Mouse (Mus musculus) mature B cell (primary cell): ENCODE data around the gene Map2k2.
"Not testable (repeated sequence)": the region's sequence is repeated elsewhere in the genome, so short reads cannot be mapped to it uniquely, and the experiment has no call there.

Source experiments
- in situ Hi-C: fragments of 300-500 bp; cut with MboI; formaldehyde crosslinking; loops from 2 replicates; pipeline ENCODE4 v1.14.3; 2019

Gene Map2k2

DNA sequence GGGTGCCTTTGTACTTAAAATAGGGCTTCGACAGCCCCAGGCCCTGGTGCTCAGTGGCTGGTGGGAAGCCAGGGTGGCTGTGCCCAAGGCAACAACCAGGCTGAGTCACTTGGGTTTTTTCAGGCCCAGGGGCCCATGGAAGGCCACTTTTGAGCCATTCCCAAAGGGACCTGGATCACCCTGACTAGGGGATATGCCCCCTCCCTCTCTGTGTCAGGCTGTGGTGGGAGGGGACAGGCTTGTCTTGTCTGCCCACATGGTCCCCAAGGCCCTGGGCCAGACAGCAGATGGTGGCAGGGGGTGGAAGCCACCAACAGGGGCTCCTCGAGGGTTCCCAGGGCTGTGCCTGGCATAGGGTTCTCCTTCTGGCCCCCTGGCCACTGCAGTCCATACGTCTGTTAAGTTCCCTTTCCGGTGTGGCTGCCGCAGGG is 36.9 kb downstream of the Map2k2 start:
- in situ Hi-C loops: no loop called here

DNA sequence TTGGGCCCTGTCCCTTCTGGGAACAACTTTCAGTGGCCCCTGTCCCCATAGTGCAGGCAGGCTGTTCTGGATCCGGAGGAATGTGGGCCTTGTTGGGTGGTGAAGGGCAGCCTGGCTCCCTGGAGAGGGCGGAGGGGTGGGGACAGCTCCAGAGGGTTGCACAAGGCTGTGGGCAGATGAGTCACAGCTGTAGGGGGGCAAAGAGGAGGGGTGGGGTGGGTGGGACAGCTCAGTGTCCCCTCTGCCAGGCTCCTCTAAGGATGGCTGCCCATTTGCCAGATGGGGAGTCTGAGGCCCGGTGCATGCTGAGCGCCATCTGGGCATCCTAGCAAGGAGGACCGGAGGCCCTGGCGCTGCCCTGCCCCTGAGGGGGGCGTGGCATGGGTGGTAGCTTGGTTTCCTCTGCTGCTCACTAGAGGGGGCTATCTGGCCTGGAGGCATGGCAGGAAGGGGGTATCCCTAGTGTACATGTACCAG is 37.5 kb downstream of the Map2k2 start:
- in situ Hi-C loops: no loop called here

DNA sequence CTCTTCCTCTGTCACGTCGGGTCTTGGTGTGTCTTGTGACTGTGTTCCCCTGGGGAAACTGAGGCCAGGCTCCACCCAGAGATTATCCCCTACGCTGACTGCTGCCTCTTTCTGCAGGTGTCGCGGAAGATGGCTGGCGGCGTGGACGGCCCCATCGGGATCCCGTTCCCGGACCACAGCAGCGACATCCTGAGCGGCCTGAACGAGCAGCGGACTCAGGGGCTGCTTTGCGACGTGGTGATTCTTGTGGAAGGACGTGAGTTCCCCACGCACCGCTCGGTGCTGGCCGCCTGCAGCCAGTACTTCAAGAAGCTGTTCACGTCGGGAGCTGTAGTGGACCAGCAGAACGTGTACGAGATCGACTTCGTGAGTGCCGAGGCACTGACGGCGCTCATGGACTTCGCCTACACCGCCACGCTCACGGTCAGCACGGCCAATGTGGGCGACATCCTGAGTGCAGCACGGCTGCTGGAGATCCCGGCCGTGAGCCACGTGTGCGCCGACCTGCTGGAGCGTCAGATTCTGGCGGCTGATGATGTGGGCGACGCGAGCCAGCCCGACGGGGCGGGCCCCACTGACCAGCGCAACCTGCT is 38.2 kb downstream of the Map2k2 start:
- in situ Hi-C loops: no loop called here

DNA sequence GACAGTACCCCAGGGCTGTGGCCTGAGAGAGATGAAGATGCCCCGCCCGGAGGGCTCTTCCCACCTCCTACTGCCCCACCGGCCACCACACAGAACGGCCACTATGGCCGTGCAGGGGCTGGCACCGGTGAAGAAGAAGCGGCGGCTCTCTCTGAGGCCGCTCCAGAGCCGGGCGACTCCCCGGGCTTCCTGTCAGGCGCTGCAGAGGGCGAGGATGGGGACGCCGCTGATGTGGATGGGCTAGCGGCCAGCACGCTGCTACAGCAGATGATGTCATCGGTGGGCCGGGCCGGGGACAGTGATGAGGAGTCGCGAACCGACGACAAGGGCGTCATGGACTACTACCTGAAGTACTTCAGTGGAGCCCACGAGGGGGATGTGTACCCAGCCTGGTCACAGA is 39.0 kb downstream of the Map2k2 start:
- in situ Hi-C loops: no loop called here

- in situ Hi-C loops: no loop called here
Measured at GRCm38 (mm10) chr10:81145307-81145706, 39.6 kb downstream of the Map2k2 start.

DNA sequence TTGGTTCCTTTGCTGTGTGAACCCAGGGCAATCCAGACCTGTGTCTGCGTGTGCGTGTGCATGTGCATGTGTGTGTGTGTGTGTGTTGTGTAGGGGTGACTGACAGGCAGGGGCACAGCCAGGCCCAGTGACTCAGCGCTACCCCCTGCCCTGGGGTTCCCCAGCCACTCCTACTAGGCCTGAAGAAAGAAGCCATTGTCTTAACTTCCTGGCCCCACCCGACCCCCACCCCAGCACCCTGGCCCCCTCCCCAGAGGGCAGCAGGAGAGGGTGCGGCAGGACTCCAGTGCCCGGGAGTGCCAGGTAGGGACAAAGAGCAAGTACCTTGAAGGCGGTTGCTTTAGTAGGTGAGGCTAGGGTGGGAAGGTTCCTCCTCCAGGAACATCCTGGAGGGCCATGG is 40.1 kb downstream of the Map2k2 start:
- in situ Hi-C loops: no loop called here

GRCm38 (mm10) chr10:81146296-81146695 is 40.6 kb downstream of the Map2k2 start:
- in situ Hi-C loops: no loop called here

- in situ Hi-C loops: no loop called here
Measured at GRCm38 (mm10) chr10:81151261-81151660, 45.5 kb downstream of the Map2k2 start.

- in situ Hi-C loops: no loop called here
Measured at GRCm38 (mm10) chr10:81152609-81153008, 46.9 kb downstream of the Map2k2 start.

- in situ Hi-C loops: no loop called here
Measured at GRCm38 (mm10) chr10:81154313-81154712, 48.6 kb downstream of the Map2k2 start.

GRCm38 (mm10) chr10:81154736-81155135 is 49.0 kb downstream of the Map2k2 start:
- in situ Hi-C loops: no loop called here

DNA sequence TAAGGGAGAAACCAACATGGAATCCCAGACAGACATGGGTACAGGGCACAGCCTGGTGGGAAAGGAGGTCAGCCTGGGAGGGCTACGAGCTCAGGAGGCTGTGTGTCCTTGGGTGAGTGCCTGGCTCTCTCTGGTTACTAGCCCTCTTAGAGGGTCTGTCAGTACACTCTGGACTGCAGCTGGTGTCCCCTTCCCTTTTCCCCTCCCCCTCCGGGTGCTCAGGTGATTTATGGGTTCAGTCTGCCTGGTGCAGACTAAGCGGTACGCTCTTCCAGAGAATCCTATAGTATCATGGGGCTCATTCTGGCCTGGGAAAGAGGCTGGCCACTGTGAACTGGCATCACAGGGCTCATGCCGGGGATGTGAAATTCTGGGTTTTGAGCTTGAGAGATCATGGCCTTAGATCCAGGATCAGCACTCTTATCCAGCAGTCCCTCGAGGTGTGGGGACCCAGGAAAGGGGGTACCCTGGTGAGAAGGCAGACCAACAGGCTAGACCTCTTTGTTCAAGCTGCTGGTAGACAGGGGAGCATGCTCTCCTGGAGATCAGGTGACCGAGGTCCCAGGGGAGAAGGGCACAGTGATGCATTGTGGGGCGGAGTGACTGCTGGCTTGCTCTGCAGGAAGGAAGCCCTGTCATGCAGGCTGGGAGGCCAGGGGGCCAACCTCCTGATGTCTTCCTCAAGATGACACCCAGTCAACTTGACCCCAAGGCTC is 56.0 kb downstream of the Map2k2 start:
- in situ Hi-C loops: no loop called here

DNA sequence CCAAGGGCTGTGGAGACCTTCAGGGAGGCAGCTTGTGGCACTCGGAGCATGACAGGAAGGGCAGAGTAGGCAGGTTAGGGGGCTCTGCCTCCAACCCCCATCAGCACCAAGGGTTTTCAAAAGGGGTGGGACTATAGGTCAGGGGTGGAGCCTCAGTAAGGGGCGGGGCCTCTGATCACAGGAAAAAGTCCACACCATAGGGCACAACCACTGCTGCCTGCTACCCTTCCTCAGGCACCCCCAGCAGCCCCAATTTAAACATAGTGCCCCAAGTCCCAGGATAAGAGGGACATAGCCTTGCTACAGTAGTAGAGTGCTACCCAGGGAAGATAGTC is 56.6 kb downstream of the Map2k2 start:
- in situ Hi-C loops: no loop called here

DNA sequence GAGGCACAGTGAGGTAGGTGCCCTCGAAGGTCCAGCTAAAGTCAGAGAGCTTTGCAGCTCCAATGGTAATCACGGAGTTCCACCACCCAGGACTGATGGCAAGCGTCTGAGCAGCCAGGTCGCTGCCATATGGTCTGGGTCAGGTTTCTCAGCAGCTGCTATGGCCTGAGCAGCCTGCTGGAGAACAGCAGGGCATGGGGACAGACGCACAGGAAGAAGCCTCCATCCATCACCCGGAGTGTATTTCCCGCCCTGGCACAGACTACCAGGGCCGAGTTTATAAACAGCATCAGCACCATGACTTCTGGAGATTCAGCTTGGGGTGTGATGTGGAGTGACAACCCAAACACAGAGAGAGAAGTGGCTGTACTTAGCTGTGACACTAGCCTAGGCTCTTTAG is 59.4 kb downstream of the Map2k2 start:
- in situ Hi-C loops: no loop called here

DNA sequence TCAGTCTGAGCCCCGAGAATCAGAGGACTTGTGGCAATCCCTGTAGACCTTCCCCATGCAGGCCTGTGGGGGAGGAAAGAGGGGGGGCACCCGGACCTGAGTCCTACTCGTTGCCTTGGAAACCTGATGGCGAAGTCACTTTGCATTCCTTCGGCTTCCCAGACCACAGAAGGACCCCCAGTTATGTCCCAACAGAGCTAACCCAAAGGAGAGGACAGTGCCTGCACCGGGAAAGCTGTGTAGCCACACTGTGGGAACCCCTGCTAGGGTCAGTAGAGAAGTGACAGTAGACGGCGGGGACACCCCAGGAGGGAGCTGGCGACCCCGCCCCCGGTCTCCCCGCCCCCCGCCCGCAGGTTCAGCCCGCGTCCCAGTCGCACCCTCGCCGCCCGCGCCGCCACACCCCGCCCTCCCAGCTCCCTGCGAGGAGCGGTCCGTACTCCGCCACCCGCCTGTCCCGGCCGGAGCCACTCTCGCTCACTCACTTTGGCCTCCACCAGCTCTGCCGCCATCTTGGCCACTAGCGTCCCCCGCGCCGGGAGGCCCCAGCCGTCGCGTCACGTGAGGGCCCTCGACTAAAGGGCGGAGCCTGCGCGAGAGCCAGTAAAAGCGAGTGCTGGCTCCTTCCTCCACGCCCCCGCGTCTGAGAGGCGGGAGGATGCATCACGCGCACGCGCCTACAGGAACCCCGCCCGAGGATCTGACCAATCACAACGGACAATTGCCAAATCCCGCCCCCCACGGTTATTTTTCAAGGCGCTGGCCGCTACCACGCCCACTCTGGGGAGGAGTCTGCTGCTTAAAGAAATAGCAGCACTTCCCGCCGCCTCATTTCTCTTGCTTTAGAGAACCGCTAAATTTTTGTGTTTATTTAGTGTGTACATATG is 61.7 kb downstream of the Map2k2 start, which contains the start of gene Pias4:
TSS of gene Pias4 (minus strand) at position 724 of the 887 bp plus-strand sequence.
- in situ Hi-C loops: no loop called here

- in situ Hi-C loops: no loop called here
Measured at GRCm38 (mm10) chr10:81168087-81168431, 62.3 kb downstream of the Map2k2 start.

GRCm38 (mm10) chr10:81168521-81169244 is 63.0 kb downstream of the Map2k2 start:
- in situ Hi-C loops: no loop called here

- in situ Hi-C loops: not testable (repeated sequence)
Measured at GRCm38 (mm10) chr10:81169411-81169900, 63.7 kb downstream of the Map2k2 start.

DNA sequence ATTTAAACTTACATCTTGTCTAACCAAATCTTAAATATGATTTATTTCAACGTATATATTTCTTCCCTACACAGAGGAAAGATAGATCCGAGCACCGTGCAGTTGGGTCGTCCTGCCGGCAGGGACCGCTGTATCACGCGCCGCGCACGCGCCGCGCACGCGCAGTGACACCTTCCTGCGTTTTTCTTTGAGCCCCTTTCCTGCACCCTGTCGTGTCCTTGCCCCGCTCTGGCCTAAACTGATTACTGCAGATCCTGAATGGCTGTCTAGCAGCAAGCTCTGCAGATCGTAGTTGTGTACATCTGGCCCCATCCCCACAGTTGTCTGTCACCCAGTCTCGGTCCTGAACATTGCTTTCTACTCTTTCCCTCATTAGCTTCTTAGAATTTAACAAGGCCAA is 67.4 kb downstream of the Map2k2 start:
- in situ Hi-C loops: loop anchor here (5.0 kb wide), 1 partner anchor 36 kb away; the partner anchor contains the start of gene Zbtb7a

GRCm38 (mm10) chr10:81174617-81175344 is 69.1 kb downstream of the Map2k2 start:
- in situ Hi-C loops: loop anchor here (5.0 kb wide), 1 partner anchor 37 kb away; the partner anchor contains the start of gene Zbtb7a

DNA sequence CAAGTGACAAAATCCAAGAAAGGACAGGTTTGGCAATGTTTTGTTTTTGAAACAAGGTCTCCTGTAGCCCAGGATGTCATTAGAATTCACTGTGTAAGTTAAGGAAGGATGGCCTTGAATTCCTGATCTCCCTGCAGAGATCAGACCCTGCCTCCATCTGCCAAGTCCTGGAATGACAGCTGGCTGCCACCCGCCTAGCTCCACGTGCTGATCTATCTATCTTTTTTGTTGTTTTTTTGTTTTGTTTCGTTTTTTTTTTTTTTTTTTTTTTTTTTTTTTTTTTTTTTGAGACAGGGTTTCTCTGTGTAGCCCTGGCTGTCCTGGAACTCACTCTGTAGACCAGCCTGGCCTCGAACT is 69.6 kb downstream of the Map2k2 start:
- in situ Hi-C loops: not testable (repeated sequence)
